Mouse (Mus musculus): ENCODE measurements around the gene Rapgef2.
A peak's percentile ranks its signal among the peaks of the same experiment; 100 is the strongest.
"Not testable (repeated sequence)": the region's sequence is repeated elsewhere in the genome, so short reads cannot be mapped to it uniquely, and the experiment has no call there.

Rapgef2 gene

GRCm38 (mm10) chr3:79068976-79069375 lies 217.3 kb downstream of the Rapgef2 start:
- no peak for TF ChIP-seq CTCF (conservative IDR thresholded peaks at IDR 0.05; ENCODE audit: low read length)
- no peaks in the 10 kb centered on the region for H3K27me3 ChIP-seq (ENCODE audit: insufficient read depth, low read length)
- H3K4me1 ChIP-seq (replicated peaks; ENCODE audit: low read depth, low read length): peaks cover 16% of the 10 kb centered on the region
- H3K36me3 ChIP-seq (ENCODE audit: insufficient read depth, low read length): peaks cover 17% of the 10 kb centered on the region
- no peaks in the 10 kb centered on the region for H3K9me3 ChIP-seq (ENCODE audit: low read length)
- no peak overlapping the region for H3K4me3 ChIP-seq (replicated peaks; ENCODE audit: low read length)

DNA sequence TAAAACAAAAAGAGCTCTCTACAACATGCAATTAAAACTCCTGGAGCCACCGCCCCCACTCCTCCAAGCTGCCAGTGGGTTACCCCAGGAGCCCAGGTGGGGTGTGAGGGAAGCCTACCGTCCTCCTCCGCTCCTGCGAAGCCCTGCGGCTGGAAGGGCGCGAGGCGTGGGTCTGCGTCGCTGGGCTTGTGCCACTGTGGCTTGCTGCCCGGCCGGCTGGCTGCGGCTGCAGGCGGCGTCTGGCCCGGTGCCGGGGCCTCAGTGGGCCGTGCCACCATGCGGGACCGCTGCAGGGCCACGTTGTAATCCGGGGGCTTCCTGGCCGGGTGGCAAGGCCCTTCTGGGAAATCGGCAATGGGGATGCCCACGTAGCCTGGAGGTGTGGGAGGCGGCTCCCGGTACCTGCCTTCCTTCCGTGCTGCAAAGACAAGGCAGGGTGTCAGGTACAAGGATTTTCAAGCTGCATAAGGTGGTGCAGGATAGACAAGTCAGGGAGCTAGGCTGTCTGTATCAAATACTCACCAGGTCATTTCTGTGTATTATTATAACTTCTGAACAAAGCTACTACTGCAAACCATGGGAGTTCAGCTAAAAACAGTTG lies 219.8 kb downstream of the Rapgef2 start:
- H3K36me3 ChIP-seq (ENCODE audit: insufficient read depth, low read length): peaks cover 15% of the 10 kb centered on the region
- H3K4me3 ChIP-seq (replicated peaks; ENCODE audit: low read length): peak overlapping the region; percentile 79
- peaks cover 14% of the 10 kb centered on the region for H3K4me1 ChIP-seq (replicated peaks; ENCODE audit: low read depth, low read length)
- no peaks in the 10 kb centered on the region for H3K27me3 ChIP-seq (ENCODE audit: insufficient read depth, low read length)
- no peak for TF ChIP-seq NANOG (IDR thresholded peaks at IDR 0.05; ENCODE audit: borderline replicate concordance, low read length)
- no peak for TF ChIP-seq POU5F1 (IDR thresholded peaks at IDR 0.05; ENCODE audit: borderline replicate concordance, low read length)
- TF ChIP-seq CTCF (conservative IDR thresholded peaks at IDR 0.05; ENCODE audit: low read length): no peak
- no peaks in the 10 kb centered on the region for H3K9me3 ChIP-seq (ENCODE audit: low read length)

GRCm38 (mm10) chr3:79064096-79064495 lies 222.2 kb downstream of the Rapgef2 start:
- Histone ChIP-seq H3K4me3 (replicated peaks; ENCODE audit: low read length) (no peak overlapping the region), H3K4me1 (replicated peaks; ENCODE audit: low read depth, low read length) (0 out of 2 replicates have a peak, but pooled peaks cover 5% of the 10 kb centered on the region), H3K36me3 (ENCODE audit: insufficient read depth, low read length) (peaks cover 10% of the 10 kb centered on the region), H3K27me3 (ENCODE audit: insufficient read depth, low read length) (no peaks in the 10 kb centered on the region), H3K9me3 (ENCODE audit: low read length) (no peaks in the 10 kb centered on the region)
- TF ChIP-seq CTCF (conservative IDR thresholded peaks at IDR 0.05; ENCODE audit: low read length) (no peak), POU5F1 (IDR thresholded peaks at IDR 0.05; ENCODE audit: borderline replicate concordance, low read length) (no peak), NANOG (IDR thresholded peaks at IDR 0.05; ENCODE audit: borderline replicate concordance, low read length) (no peak)

DNA sequence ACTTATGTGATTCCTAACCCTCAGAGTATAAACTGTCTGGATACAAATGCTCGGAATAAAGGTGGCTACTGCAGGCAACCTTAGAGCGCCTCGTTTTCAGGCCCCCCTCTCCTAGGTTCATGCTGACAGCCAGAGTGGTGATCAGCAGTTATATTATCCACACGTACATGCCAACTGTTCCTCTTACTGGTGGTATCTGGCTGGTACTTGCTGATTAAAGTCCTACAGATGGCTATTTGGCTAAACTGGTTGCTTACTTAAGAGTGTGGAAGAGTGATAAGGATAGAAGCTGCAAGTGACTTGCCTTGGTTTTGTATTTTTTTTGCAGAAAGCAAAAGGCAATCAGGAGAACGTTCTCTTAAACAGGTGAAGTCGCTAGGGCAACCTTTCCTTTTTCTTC lies 224.9 kb downstream of the Rapgef2 start:
- Histone ChIP-seq H3K9me3 (ENCODE audit: low read length) (no peaks in the 10 kb centered on the region), H3K27me3 (ENCODE audit: insufficient read depth, low read length) (no peaks in the 10 kb centered on the region)
- TF ChIP-seq NANOG (IDR thresholded peaks at IDR 0.05; ENCODE audit: borderline replicate concordance, low read length) (no peak), POU5F1 (IDR thresholded peaks at IDR 0.05; ENCODE audit: borderline replicate concordance, low read length) (no peak), CTCF (conservative IDR thresholded peaks at IDR 0.05; ENCODE audit: low read length) (no peak)

GRCm38 (mm10) chr3:79058491-79058890 lies 227.8 kb downstream of the Rapgef2 start:
- H3K36me3 ChIP-seq (ENCODE audit: insufficient read depth, low read length); H3K4me3 ChIP-seq (replicated peaks; ENCODE audit: low read length); H3K4me1 ChIP-seq (replicated peaks; ENCODE audit: low read depth, low read length); H3K9me3 ChIP-seq (ENCODE audit: low read length); H3K27me3 ChIP-seq (ENCODE audit: insufficient read depth, low read length): not testable (repeated sequence)

More for the DNA sequence above, 224.9 kb downstream of the Rapgef2 start:
- Histone ChIP-seq H3K36me3 (ENCODE audit: insufficient read depth, low read length) (0 out of 2 replicates have a peak, but pooled peaks cover 4% of the 10 kb centered on the region), H3K4me1 (replicated peaks; ENCODE audit: low read depth, low read length) (0 out of 2 replicates have a peak, but pooled peaks cover 5% of the 10 kb centered on the region), H3K4me3 (replicated peaks; ENCODE audit: low read length) (no peak overlapping the region)

- peaks cover under 1% of the 10 kb centered on the region; the same call in 1 of the 2 replicates for H3K4me1 ChIP-seq (replicated peaks; ENCODE audit: low read depth, low read length)
- H3K4me3 ChIP-seq (replicated peaks; ENCODE audit: low read length): no peak overlapping the region
Measured at GRCm38 (mm10) chr3:79045251-79045650, 241.1 kb downstream of the Rapgef2 start.

GRCm38 (mm10) chr3:79042973-79043372 lies 243.3 kb downstream of the Rapgef2 start:
- TF ChIP-seq CTCF (conservative IDR thresholded peaks at IDR 0.05; ENCODE audit: low read length): no peak
- no peak for TF ChIP-seq NANOG (IDR thresholded peaks at IDR 0.05; ENCODE audit: borderline replicate concordance, low read length)
- TF ChIP-seq POU5F1 (IDR thresholded peaks at IDR 0.05; ENCODE audit: borderline replicate concordance, low read length): no peak
- H3K9me3 ChIP-seq (ENCODE audit: low read length): peaks cover 20% of the 10 kb centered on the region

More at GRCm38 (mm10) chr3:79045251-79045650, 241.1 kb downstream of the Rapgef2 start:
- Histone ChIP-seq H3K36me3 (ENCODE audit: insufficient read depth, low read length) (0 out of 2 replicates have a peak, but pooled peaks cover 4% of the 10 kb centered on the region), H3K9me3 (ENCODE audit: low read length) (peaks cover 19% of the 10 kb centered on the region), H3K27me3 (ENCODE audit: insufficient read depth, low read length) (no peaks in the 10 kb centered on the region)
- TF ChIP-seq CTCF (conservative IDR thresholded peaks at IDR 0.05; ENCODE audit: low read length) (no peak), POU5F1 (IDR thresholded peaks at IDR 0.05; ENCODE audit: borderline replicate concordance, low read length) (no peak), NANOG (IDR thresholded peaks at IDR 0.05; ENCODE audit: borderline replicate concordance, low read length) (no peak)

DNA sequence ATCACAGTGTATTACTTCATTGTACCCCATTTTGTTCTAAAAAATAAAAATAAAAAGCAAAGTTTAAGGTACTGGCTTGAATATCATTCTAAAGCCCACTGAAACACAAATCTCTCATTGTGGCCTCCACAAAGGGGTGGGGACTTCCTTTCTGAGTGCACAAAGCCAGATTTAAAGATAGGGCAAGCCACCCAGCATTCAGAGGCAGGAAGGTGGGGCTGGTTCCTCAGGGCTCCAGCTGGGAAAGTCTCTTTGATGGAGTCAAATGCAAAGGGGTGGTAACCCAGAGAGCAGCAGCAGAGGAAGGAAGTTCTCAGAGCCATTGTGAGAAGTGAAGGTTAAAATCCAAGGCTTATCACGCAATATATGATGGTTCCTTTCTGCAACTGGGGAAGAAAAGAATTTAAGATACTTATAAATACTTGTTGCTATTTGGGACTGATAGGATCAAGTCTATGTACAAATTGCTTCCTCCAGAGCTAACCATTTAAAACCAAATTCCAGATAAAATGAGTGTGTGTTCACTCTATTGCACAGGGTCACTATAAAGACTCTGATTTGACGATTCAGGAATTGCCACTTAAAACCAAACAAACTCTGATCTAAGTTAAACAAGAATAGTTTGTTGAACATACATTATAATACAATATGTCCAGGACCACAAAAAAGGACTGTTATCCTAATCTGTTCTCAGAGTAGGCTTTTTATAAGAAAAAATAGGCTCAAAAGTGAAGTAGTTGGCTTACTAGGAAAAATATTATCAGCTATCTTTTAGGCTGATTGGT lies 246.5 kb downstream of the Rapgef2 start:
- TF ChIP-seq CTCF (conservative IDR thresholded peaks at IDR 0.05; ENCODE audit: low read length) (no peak), NANOG (IDR thresholded peaks at IDR 0.05; ENCODE audit: borderline replicate concordance, low read length) (peak; percentile 33; the same call in 1 of the 2 replicates), POU5F1 (IDR thresholded peaks at IDR 0.05; ENCODE audit: borderline replicate concordance, low read length) (0 out of 2 replicates have a peak, but pooled peaks have one; percentile 12)
- peaks cover 14% of the 10 kb centered on the region for H3K9me3 ChIP-seq (ENCODE audit: low read length)
- 0 out of 2 replicates have a peak, but pooled peaks cover 4% of the 10 kb centered on the region for H3K36me3 ChIP-seq (ENCODE audit: insufficient read depth, low read length)
- peaks cover 25% of the 10 kb centered on the region for H3K4me1 ChIP-seq (replicated peaks; ENCODE audit: low read depth, low read length)
- no peak overlapping the region for H3K4me3 ChIP-seq (replicated peaks; ENCODE audit: low read length)
- no peaks in the 10 kb centered on the region for H3K27me3 ChIP-seq (ENCODE audit: insufficient read depth, low read length)

More at GRCm38 (mm10) chr3:79042973-79043372, 243.3 kb downstream of the Rapgef2 start:
- Histone ChIP-seq H3K4me3 (replicated peaks; ENCODE audit: low read length) (no peak overlapping the region), H3K27me3 (ENCODE audit: insufficient read depth, low read length) (no peaks in the 10 kb centered on the region), H3K4me1 (replicated peaks; ENCODE audit: low read depth, low read length) (peaks cover 23% of the 10 kb centered on the region), H3K36me3 (ENCODE audit: insufficient read depth, low read length) (0 out of 2 replicates have a peak, but pooled peaks cover 4% of the 10 kb centered on the region)

Data from E14TG2a.4 (cell line).